Mouse (Mus musculus) megakaryocyte-erythroid progenitor cell, adult 5 weeks (primary cell): Measurements from ENCODE around the gene Gm28042. TPM values are rescaled to one million over a fixed set of nuclear protein-coding genes. Genes with fewer than 3 reads are reported as not detected.

ENCODE experiments used
- polyA plus RNA-seq: library from polyadenylated mRNA; stranded (reverse); fragments of >175 nt; gene quantifications from 2 replicates; pipeline ENCODE4 v1.2.3, GENCODE M21; 2012

Gm28042 gene
- polyA plus RNA-seq: 1.3 and 1.4 TPM in 2 replicates

DNA sequence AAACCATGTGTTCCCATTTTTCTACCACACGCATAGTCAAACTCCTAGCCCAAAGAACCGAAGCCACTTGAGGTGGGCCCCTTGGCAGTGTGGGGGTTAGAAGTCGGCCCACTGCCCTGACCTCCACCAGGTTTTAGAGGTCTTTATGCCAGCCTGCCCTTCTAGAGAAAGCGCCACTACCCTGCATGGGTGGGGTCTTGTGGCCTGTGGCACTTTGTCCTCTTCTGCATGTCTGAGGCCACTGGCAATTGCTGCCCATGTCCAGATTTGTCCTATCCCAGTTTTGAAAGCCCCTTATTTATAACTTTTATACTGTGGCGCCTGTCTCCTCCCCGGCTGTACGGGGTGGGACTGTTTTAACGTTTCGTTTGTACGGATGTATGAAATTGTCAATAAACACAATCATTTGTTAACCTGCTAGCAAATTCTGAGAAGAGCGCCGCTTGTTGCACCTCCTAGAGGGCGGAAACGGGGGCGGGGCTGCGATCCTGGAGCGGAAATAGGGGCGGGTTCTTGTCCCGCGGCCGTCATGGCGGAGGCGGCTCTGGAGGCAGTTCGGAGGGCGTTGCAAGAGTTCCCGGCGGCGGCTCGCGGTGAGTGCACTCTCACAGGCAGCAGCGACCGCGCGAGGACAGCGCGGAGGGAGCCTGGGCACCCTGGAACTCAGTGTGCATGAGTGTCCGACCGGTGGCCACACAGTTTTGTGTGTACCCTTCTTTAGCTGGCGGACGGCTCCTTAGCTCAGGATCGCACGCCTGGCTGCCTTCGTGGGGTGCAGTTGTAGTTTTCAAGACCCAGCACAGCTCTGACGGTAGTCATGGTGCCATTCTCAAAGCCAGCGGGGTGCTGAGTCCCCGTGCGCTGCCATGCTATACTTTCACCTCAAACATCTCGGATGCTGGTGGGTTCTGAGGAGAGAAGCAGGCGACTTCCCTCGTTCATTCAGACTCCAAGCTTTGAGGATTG, at the start of gene Gm28042, which contains the start of gene Jmjd7:
Gene Gm28042 (plus strand): TSS at position 510 of the 966 bp plus-strand sequence.
Gene Jmjd7 (plus strand): TSS at position 500 of the 966 bp plus-strand sequence.

GRCm38 (mm10) chr2:120032726-120033467, 5.6 kb downstream of the Gm28042 start, which contains the start of gene Pla2g4b:
Gene Pla2g4b, plus strand, starts transcription at chr2:120033417.

Other genes with a start within 250 kb of the Gm28042 start
- gene Rpap1, start 240.0 kb upstream of the Gm28042 start, polyA plus RNA-seq: 21.8 and 23.2 TPM in 2 replicates
- 0.16 and 0.34 TPM in 2 replicates for gene Tyro3, start 229.8 kb upstream of the Gm28042 start, polyA plus RNA-seq
- 1.8 and 2.4 TPM in 2 replicates for gene Mga, start 130.3 kb upstream of the Gm28042 start, polyA plus RNA-seq
- 2.5 and 3.4 TPM in 2 replicates for gene Mapkbp1, start 54.8 kb upstream of the Gm28042 start, polyA plus RNA-seq
- 8.5 and 8.8 TPM in 2 replicates for gene Jmjd7, start within 50 bp of the Gm28042 start, polyA plus RNA-seq
- 8.6 and 8.7 TPM in 2 replicates for gene Pla2g4b, start 5.9 kb downstream of the Gm28042 start, polyA plus RNA-seq
- gene Ehd4, start 127.1 kb downstream of the Gm28042 start, polyA plus RNA-seq: 73.5 and 93.0 TPM in 2 replicates
- not detected in 2 replicates for gene Pla2g4e, start 217.8 kb downstream of the Gm28042 start, polyA plus RNA-seq